Mouse (Mus musculus) splenic B cell, adult 2 months (primary cell): ENCODE measurements at regions not wholly inside any gene's neighbourhood (a gene's known extent, or its start where the extent isn't known, plus 50 kb on each side); places are given as distances from the start of the nearest gene placed in this dataset.
"Not testable (repeated sequence)": the region's sequence is repeated elsewhere in the genome, so short reads cannot be mapped to it uniquely, and the experiment has no call there.

Experiments used
- DNase-seq: peaks from one replicate; pipeline ENCODE4 v3.0.0-alpha.2; 2011; ENCODE audit warnings: low read depth, low spot score
- H3K27me3 ChIP-seq: 2 replicates; pipeline ENCODE4 v1.6.1; 2012; ENCODE audit warnings: mild to moderate bottlenecking, low read length, moderate library complexity, mixed read lengths; ENCODE audit not compliant: control insufficient read depth, poor library complexity, insufficient read depth, severe bottlenecking
- H3K36me3 ChIP-seq: 2 replicates; pipeline ENCODE4 v1.6.1; 2012; ENCODE audit warnings: mild to moderate bottlenecking, low read length, moderate library complexity, mixed read lengths; ENCODE audit not compliant: control insufficient read depth, poor library complexity, insufficient read depth, severe bottlenecking

DNA sequence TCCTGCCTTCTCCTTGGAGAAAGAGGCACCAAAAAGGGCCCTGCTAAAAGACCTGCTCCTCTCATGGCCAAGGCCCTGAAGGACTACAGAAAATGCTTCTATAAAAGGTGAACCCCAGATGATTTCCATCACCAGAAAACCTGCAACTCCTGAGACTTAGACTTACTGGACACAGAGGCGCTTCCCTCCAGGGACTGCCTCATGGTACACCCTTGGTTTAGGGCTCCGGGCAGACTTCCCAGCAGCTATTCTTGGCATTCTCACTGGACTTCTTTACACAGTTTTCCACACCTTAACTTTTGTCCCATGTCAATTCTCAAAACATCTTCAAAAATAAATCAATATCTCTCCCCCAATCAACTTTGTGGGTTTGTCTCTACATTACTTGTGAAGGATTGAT, 393.2 kb downstream of the Gpm6a start:
- H3K36me3 ChIP-seq: not testable (repeated sequence)
- peak; percentile 7 for DNase-seq

DNA sequence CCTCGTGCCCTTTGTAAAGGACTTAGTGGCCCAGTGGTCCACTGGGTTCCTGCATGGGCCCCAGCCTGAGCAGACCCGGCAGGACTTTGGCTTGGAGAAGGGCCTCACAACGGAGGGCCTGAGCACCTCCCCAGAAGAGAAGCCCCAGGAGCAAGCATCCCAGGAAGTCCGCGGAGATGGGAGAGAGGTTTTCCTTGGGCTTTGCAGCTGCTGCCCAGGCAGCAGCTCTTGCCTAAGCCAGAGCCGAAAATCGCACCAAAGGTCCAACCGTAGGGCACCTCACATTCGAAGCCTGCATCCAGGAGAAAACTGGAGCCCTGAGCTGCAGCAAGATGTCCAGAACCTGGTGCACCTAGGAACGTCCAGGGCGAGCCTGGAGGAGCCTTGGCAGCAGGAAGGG, 405.2 kb downstream of the Gpm6a start:
- not testable (repeated sequence) for DNase-seq, H3K27me3 ChIP-seq, H3K36me3 ChIP-seq

More for the DNA sequence above, 393.2 kb downstream of the Gpm6a start:
- H3K27me3 ChIP-seq: not testable (repeated sequence)

- not testable (repeated sequence) for H3K27me3 ChIP-seq, DNase-seq, H3K36me3 ChIP-seq
Observed at GRCm38 (mm10) chr8:55367431-55367830, 412.8 kb downstream of the Gpm6a start.

DNA sequence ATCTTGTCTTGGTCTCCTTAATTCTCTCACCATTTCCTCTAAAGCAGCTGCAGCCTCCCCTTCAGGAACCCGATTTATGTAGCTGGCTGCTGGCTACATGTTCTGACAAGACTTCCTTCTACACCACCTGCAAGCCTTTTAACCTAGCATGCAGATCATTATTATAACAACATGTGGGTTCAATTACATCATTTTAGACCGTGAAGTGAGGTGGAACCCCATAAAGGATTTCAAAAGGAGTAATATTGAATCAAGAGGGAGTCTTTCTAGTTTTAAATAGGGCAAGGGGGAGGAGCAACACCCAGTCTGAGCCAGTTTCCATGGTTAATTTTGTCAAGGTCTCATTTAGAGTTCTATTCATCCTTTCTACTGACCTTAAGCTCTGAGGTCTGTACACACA, 442.4 kb downstream of the Gpm6a start:
- Histone ChIP-seq H3K27me3 (no peaks in the 10 kb centered on the region), H3K36me3 (no peaks in the 10 kb centered on the region)
- no peak for DNase-seq

GRCm38 (mm10) chr8:55398331-55398730, 443.7 kb downstream of the Gpm6a start:
- DNase-seq: no peak
- Histone ChIP-seq H3K27me3 (no peaks in the 10 kb centered on the region), H3K36me3 (no peaks in the 10 kb centered on the region)

- no peak for DNase-seq
- no peaks in the 10 kb centered on the region for H3K36me3 ChIP-seq
- H3K27me3 ChIP-seq: no peaks in the 10 kb centered on the region
Observed at GRCm38 (mm10) chr8:55400412-55400811, 445.8 kb downstream of the Gpm6a start.

DNA sequence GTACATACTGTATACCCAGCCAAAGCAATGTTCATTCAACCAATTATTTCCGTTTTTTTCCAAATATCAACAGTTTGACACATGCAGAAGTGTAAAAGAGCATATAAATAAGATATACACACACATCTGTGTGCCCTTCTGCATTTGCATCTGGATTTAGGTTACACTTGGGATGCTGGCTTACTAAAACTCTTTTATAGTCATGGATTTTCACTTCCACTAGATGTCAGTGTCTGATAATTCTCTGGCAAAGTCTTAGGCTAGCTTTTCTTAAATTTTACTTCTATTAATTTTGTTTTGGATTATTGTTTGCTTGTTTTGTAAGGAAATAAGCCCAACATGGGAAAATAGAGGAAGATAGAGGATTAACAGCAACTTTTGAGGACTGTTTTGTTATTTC, 452.3 kb downstream of the Gpm6a start:
- not testable (repeated sequence) for H3K27me3 ChIP-seq, H3K36me3 ChIP-seq

More for the DNA sequence above, 452.3 kb downstream of the Gpm6a start:
- not testable (repeated sequence) for DNase-seq
